Mouse (Mus musculus) erythroblast, embryonic 14.5 days (primary cell): ENCODE data around the gene Gm7682. TPM values are rescaled to one million over a fixed set of nuclear protein-coding genes. Genes with fewer than 3 reads are reported as not detected.
"Not testable (repeated sequence)": the region's sequence is repeated elsewhere in the genome, so short reads cannot be mapped to it uniquely, and the experiment has no call there.

Experiments
- H3K27me3 ChIP-seq: 2 replicates; pipeline ENCODE4 v1.6.1; 2012; ENCODE audit warnings: inconsistent platforms; ENCODE audit not compliant: control insufficient read depth
- H3K36me3 ChIP-seq: 2 replicates; pipeline ENCODE4 v1.6.1; 2012; ENCODE audit warnings: mild to moderate bottlenecking, inconsistent platforms; ENCODE audit not compliant: control insufficient read depth
- H3K4me1 ChIP-seq: 2 replicates; pipeline ENCODE4 v1.6.1; 2012; ENCODE audit warnings: inconsistent platforms; ENCODE audit not compliant: control insufficient read depth
- H3K4me3 ChIP-seq: replicated peaks from 2 replicates; pipeline ENCODE3; 2012; ENCODE audit warnings: moderate library complexity, mild to moderate bottlenecking, inconsistent platforms
- H3K9me3 ChIP-seq: 2 replicates; pipeline ENCODE4 v1.6.1; 2012; ENCODE audit warnings: low read length, inconsistent platforms, mixed read lengths; ENCODE audit not compliant: control insufficient read depth
- polyA plus RNA-seq: library from polyadenylated mRNA; stranded (reverse); fragments of >175 nt; gene quantifications from 2 replicates; pipeline ENCODE4 v1.2.3, GENCODE M21; 2012

The Gm7682 gene
- polyA plus RNA-seq: not detected in 2 replicates

GRCm38 (mm10) chr5:94445484-94445883 is at the start of gene Gm7682:
TSS of gene Gm7682 (plus strand) at chr5:94445784.
- not testable (repeated sequence) for H3K4me1 ChIP-seq, H3K36me3 ChIP-seq, H3K4me3 ChIP-seq

More at GRCm38 (mm10) chr5:94445484-94445883, at the start of gene Gm7682:
- H3K9me3 ChIP-seq, H3K27me3 ChIP-seq: not testable (repeated sequence)

Other genes starting within 250 kb of the Gm7682 start
- not detected in 2 replicates for gene Gm3106, start 227.8 kb upstream of the Gm7682 start, polyA plus RNA-seq
- not detected in 2 replicates for gene A430089I19Rik, start 139.0 kb upstream of the Gm7682 start, polyA plus RNA-seq
- not detected in 2 replicates for gene Gm6502, start 131.3 kb upstream of the Gm7682 start, polyA plus RNA-seq
- gene AA792892, start 106.0 kb upstream of the Gm7682 start, polyA plus RNA-seq: not detected in 2 replicates
- not detected in 2 replicates for gene Gm3139, start 80.5 kb downstream of the Gm7682 start, polyA plus RNA-seq
- not detected in 2 replicates for gene Gm3147, start 170.6 kb downstream of the Gm7682 start, polyA plus RNA-seq
- gene Gm6509, start 178.2 kb downstream of the Gm7682 start, polyA plus RNA-seq: not detected in 2 replicates
- gene Gm6205, start 202.6 kb downstream of the Gm7682 start, polyA plus RNA-seq: not detected in 2 replicates